Mouse (Mus musculus): ENCODE results near the gene Cacng2. TPM values are rescaled to one million over a fixed set of nuclear protein-coding genes. Genes with fewer than 3 reads are reported as not detected.
"Not testable (repeated sequence)": the region's sequence is repeated elsewhere in the genome, so short reads cannot be mapped to it uniquely, and the experiment has no call there.

Cacng2 gene
- total RNA-seq, 2 experiments from 2014 or later, result 0.29 to 0.40 TPM

GRCm38 (mm10) chr15:78024211-78024610 is 95.6 kb downstream of the Cacng2 start:
- no peak for DNase-seq (ENCODE audit: low spot score in 2 of 2)

- no peak for DNase-seq (ENCODE audit: low spot score in 2 of 2)
These were observed 105.8 kb downstream of the Cacng2 start for GRCm38 (mm10) chr15:78014046-78014445.

GRCm38 (mm10) chr15:78008206-78008605 is 111.6 kb downstream of the Cacng2 start:
- not testable (repeated sequence) for DNase-seq (ENCODE audit: low spot score in 2 of 2)

- DNase-seq (ENCODE audit: low spot score in 2 of 2), result no peak
These were observed 115.9 kb downstream of the Cacng2 start for GRCm38 (mm10) chr15:78003929-78004328.

- DNase-seq (ENCODE audit: low spot score in 2 of 2), result no peak
These were observed 118.4 kb downstream of the Cacng2 start for GRCm38 (mm10) chr15:78001400-78001799.

GRCm38 (mm10) chr15:77988541-77988940 is 131.3 kb downstream of the Cacng2 start:
- DNase-seq (ENCODE audit: low spot score in 2 of 2), result peak; percentile 62 to 72

GRCm38 (mm10) chr15:77983391-77983790 is 136.4 kb downstream of the Cacng2 start:
- DNase-seq (ENCODE audit: low spot score in 2 of 2), result no peak

- peak; percentile 78 to 86 for DNase-seq (ENCODE audit: low spot score in 2 of 2)
These were observed 137.5 kb downstream of the Cacng2 start for GRCm38 (mm10) chr15:77982195-77982939.

- DNase-seq (ENCODE audit: low spot score in 2 of 2), result peak in 1 of 2 experiments; percentile 45
These were observed 138.6 kb downstream of the Cacng2 start for GRCm38 (mm10) chr15:77981181-77981680.

- no peak for DNase-seq (ENCODE audit: low spot score in 2 of 2)
These were observed 140.4 kb downstream of the Cacng2 start for GRCm38 (mm10) chr15:77979427-77979865.

GRCm38 (mm10) chr15:77977663-77978062 is 142.2 kb downstream of the Cacng2 start:
- DNase-seq (ENCODE audit: low spot score in 2 of 2), result peak; percentile 45 to 47

GRCm38 (mm10) chr15:77974165-77974841 is 145.5 kb downstream of the Cacng2 start:
- DNase-seq (ENCODE audit: low spot score in 2 of 2), result no peak

- DNase-seq (ENCODE audit: low spot score in 2 of 2), result peak; percentile 97
These were observed 149.1 kb downstream of the Cacng2 start, which contains the start of gene Eif3d for GRCm38 (mm10) chr15:77970470-77971292. Gene Eif3d, minus strand, starts transcription at chr15:77970813.

GRCm38 (mm10) chr15:77969940-77970469 is 149.8 kb downstream of the Cacng2 start:
- DNase-seq (ENCODE audit: low spot score in 2 of 2), result no peak

GRCm38 (mm10) chr15:77965117-77965528 is 154.7 kb downstream of the Cacng2 start:
- no peak for DNase-seq (ENCODE audit: low spot score in 2 of 2)

- DNase-seq (ENCODE audit: low spot score in 2 of 2), result no peak
These were observed 157.4 kb downstream of the Cacng2 start for GRCm38 (mm10) chr15:77962447-77962846.

GRCm38 (mm10) chr15:77960693-77961092 is 159.1 kb downstream of the Cacng2 start:
- DNase-seq (ENCODE audit: low spot score in 2 of 2), result no peak

- DNase-seq (ENCODE audit: low spot score in 2 of 2), result no peak
These were observed 161.8 kb downstream of the Cacng2 start for GRCm38 (mm10) chr15:77958071-77958470.

- DNase-seq (ENCODE audit: low spot score in 2 of 2), result no peak
These were observed 162.2 kb downstream of the Cacng2 start for GRCm38 (mm10) chr15:77957625-77958024.

- DNase-seq (ENCODE audit: low spot score in 2 of 2), result peak; percentile 76 to 78
These were observed 163.4 kb downstream of the Cacng2 start, which contains the start of gene Foxred2 for GRCm38 (mm10) chr15:77956404-77956901. Gene Foxred2, minus strand, starts transcription at chr15:77956722.
